Mouse (Mus musculus) kidney, postnatal 10 days (tissue): ENCODE data around the gene Ippk.
A peak's percentile ranks its signal among the peaks of the same experiment; 100 is the strongest.

Experiments
- DNase-seq: peaks from one replicate; pipeline ENCODE4 v3.0.0; 2021; ENCODE audit warnings: mixed read lengths

Gene Ippk

GRCm38 (mm10) chr13:49420754-49421605 is at the start of gene Ippk:
Gene Ippk (plus strand): TSS chr13:49421249.
- DNase-seq: peak; percentile 99

DNA sequence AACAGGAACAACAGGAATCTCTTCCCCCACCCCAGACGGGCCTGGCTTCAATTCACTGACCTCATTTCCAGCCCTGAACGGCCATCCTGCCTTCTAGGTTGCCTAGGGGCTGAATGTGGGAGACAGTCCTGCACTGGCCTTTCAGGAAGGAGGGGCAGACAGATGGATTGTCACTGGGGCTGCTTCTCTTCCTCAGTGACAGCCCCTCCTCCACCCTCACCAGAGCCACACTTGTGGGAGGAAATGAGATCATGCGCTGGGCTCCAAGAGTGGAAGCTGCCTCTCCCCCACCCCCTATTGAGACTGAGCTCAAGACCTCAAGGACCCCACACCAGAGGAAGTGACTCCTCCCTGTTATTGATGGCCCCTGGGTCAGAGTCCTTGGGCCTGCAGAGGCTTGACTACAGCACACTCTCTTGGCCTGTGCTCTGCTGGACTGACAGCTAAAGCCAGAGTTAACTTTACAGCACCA is 49.6 kb upstream of the Ippk start:
- peak; percentile 89 for DNase-seq

GRCm38 (mm10) chr13:49372370-49373060 is 48.5 kb upstream of the Ippk start:
- no peak for DNase-seq

DNA sequence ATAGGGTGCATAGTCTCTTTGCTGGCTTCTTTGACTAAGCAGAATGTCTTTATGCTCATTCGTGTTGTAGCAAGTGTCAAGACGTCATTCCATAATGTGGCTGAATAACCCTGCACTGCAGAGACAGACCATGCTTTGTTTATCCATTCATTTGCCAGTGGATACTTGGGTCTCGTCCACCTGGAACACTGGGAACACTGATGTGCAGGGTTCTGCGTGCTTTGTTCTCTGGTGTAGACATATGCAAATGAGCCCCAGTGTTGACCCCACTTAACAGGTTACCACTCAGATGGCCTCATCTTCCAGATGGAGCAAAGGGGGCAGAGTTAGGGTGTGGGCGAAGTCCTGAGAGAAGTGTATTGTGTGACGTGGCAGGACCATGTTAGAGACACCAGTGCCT is 46.7 kb upstream of the Ippk start:
- no peak for DNase-seq

DNA sequence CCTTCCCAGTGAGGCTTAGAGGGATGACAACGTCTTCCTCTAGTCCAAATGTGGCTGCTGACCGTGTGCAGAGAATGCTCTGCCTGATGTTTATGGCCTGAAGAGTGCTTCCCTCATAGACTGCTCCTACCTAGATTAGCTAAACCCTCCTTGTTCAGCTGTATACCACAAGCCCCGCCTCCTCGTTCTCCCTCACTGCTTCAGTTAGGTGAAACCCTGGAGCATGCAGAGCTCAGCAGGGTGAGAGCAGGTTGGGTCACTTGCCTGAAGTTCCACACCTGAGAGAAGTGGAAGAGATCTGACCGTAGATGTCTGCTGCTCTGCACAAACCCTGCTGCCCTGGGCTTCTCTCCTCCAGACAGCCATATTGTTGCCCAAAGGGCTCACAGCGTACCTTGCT is 46.3 kb upstream of the Ippk start:
- peak; percentile 72 for DNase-seq

GRCm38 (mm10) chr13:49377608-49378007 is 43.4 kb upstream of the Ippk start:
- no peak for DNase-seq

GRCm38 (mm10) chr13:49379301-49379700 is 41.7 kb upstream of the Ippk start:
- DNase-seq: no peak

- peak; percentile 94 for DNase-seq
Observed at GRCm38 (mm10) chr13:49381230-49381629, 39.8 kb upstream of the Ippk start.

- DNase-seq: no peak
Observed at GRCm38 (mm10) chr13:49382997-49383396, 38.1 kb upstream of the Ippk start.

DNA sequence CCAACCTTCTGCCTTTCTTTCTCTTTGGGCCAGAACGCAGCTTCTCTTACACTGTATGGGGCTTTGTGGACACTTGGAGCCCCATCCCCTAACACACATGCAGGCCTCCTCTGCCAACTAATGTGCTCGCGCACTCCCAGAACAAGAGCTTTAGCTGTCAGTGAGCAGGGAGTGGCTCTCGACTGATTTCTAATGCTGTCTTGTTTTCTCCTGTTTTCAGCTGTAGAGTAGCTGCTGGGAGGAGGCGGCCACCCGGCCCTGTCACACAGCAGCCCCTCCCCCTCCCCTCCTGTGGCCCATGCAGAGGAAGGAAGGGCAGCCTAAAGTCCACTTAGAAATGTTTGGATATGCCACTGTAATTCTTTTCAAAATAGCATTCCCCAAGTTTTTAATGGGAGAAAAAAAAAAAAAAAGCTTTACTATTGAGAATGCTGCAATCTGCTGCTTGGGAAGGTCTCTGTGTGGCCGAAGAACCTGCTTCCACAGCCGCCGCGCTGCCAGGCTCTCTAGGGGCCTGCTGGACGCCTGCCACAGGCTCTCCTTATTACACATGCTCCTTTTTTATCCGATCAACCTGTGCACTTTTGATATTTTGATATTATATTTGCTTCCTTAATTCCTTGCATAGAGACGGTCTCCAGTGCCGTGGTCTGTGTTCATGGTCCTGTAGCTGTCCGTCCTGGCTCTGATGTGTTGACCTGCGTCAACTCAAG is 36.1 kb upstream of the Ippk start:
- peak; percentile 86 for DNase-seq

DNA sequence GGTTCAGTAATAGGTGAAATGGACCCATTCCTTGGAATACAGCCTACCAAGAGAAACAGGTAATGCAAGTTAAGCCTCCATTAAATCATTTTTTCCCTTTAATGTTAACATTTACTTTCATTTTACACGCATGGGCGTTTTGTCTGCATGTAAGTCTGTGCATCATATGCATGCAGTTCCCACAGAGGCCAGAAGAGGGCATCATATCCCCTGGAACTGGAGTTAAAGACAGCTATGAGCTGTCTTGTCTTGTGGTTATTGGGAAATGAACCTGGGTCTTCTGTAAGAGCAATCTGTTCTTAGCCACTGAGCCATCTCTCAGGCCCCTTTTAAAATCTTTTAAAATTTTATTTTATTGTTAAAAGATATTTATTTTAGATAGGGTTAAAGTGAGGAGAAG is 29.7 kb upstream of the Ippk start:
- DNase-seq: no peak

GRCm38 (mm10) chr13:49393579-49393978 is 27.5 kb upstream of the Ippk start:
- no peak for DNase-seq

- no peak for DNase-seq
Observed at GRCm38 (mm10) chr13:49394886-49395447, 26.1 kb upstream of the Ippk start.

DNA sequence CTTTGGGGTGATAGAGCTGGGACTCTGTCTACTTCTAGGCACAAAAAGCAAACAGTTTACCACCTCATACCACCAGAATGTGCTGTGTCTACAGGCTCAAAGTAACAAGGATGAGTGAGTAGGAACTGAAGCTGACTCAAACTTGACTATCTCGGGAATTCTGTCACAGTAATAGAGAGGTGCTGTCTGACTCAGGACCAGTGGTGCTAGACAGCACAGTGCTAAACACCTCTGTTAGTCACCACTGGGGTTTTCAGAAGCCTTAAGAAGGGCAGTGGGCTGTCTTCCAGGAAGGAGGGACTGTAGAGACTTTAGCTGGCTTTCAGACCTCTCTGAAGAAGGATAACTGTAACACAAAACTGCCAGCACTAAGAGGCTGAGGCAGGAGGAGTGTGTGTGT is 24.3 kb upstream of the Ippk start:
- no peak for DNase-seq

GRCm38 (mm10) chr13:49398191-49398590 is 22.9 kb upstream of the Ippk start:
- DNase-seq: no peak

DNA sequence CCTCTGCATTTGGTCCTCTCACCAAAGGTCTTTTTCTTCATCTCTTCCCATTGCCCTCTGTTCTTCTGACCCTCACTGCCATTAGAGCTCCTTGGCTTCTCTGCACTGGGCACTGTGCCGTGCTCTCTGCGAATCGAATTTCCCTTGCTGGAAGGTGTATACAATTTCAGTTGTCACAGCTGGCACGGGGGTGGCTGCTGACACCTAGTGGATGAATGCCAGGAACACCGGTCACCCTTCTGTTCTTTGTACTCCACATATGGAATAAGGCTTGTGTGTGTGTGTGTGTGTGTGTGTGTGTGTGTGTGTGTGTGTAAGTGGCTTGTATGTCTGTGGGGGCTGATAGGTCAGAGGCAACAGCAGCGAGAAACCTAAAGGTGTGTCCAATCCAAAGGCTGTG is 20.9 kb upstream of the Ippk start:
- DNase-seq: peak; percentile 58

DNA sequence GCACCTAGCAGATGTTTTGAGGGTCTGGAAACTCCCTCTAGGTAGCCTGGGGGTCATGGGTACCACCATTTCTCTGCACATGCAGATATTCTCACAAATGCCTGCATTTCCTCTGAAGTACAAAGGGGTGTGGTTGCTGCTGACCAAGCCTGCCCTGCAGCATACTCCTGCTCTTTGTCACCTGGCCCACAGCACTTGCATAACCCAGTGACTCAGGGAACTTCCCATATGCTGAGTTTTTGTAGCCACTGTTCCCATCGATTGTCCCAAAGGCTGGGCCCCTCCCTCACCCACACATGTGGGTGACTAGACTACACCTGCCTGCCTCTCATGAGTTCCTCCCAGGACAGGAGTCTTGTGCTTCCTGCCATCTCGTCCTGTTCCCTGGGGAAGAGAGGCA is 18.4 kb upstream of the Ippk start:
- no peak for DNase-seq

GRCm38 (mm10) chr13:49407795-49408194 is 13.3 kb upstream of the Ippk start:
- DNase-seq: no peak

- no peak for DNase-seq
Observed at GRCm38 (mm10) chr13:49421606-49421917, 513 bp downstream of the Ippk start.

DNA sequence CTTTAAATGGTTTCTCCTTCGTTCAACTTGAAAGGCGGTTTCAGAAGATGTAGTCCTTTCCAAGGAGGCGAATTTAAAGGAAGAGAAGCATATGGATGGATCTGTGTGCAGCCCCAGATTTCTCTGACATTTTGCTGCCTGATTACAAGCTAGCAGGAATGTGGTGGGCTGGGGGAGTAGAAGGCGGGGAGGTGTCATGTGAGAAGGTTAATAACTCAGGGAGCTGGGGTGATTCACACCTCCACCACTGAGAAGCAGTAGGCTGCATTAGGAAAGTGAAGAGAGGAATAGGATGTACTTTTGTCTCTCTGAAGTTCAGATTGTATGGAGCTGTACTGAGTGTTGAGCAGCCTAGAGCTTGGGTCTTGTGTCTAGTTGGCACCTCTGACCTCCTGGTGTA is 910 bp downstream of the Ippk start:
- DNase-seq: no peak

DNA sequence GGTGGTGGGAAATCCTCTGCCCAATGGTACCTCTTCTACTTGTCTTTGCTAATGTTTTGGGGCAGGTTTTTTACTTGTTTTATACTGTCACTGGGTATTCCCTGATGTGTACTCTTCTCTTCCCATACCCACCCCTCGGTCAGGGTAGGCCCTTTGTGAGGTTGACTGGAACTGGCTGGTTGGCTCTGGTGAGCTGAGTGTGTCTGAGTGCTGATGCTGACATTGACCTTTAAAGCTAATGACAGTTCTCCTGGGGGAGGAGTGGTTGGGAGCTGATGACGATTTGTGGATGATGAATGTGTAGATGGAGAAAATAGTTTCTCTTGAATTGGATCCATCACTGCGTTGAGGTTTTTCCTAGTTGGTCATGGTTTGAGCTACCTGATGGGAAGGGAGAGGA is 5.7 kb downstream of the Ippk start:
- no peak for DNase-seq

DNA sequence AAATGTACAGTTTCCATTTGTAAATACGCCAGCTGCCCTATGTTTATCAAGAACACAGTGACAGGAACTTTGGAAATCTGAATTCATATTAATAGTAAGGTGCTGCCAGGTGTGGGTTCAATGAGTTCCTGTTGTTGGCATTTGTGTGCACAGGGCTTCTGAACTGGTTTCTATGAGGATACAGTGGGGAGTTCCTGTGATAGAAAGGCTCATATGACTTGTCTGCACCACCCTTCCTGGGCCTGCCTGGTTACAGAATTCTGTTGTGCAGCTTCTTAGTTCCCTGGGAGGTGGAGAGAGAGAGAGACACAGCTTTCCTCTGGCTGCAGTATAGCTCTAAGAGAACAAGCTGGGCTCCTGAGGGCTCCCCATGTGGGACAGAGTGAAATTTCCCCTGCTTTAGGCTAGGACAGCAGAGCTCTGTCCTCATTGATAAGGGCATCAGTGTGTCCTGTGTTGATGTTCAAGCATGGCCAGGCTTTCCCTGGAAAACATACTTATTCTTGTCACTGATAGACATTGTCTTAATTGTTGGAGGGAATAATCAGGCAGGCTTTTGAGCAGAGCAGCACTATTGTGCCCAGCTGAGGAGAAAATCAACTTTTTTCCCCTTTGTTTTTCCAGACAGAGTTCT is 7.1 kb downstream of the Ippk start:
- DNase-seq: no peak

DNA sequence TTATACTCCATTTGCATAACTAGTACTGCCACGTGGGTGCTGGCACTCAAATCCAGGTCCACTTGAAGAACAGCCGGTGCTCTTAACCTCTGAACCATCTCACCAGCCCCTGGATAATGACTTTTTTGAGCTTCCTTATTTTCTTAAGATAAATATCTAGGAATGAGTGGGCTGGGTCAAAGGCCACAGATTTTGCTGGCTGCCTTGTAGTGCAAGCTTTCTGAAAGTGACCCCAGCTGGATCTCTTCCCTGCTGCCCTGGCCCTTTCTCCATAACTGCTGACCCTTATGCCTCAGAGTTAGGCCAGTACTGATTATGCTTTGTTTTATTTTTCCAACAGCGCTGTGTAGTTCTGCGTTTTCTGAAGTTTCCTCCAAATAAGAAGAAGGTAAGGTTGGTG is 9.5 kb downstream of the Ippk start:
- peak; percentile 67 for DNase-seq
